Mouse (Mus musculus) testis, adult 2 months (tissue): ENCODE results near the gene Adamts13. TPM values are rescaled to one million over a fixed set of nuclear protein-coding genes. Genes with fewer than 3 reads are reported as not detected.

Source experiments
- H3K27ac ChIP-seq: fragments of 200-500 bp; 2 replicates; pipeline ENCODE4 v1.5.1; 2012; ENCODE audit warnings: low read depth, low read length; ENCODE audit not compliant: control insufficient read depth, insufficient read depth
- H3K27me3 ChIP-seq: fragments of 200-500 bp; 2 replicates; pipeline ENCODE4 v1.6.1; 2012; ENCODE audit warnings: mild to moderate bottlenecking, low read length, moderate library complexity; ENCODE audit not compliant: control insufficient read depth, insufficient read depth
- H3K36me3 ChIP-seq: fragments of 200-500 bp; 2 replicates; pipeline ENCODE4 v1.6.1; 2012; ENCODE audit warnings: mild to moderate bottlenecking, low read length; ENCODE audit not compliant: control insufficient read depth, insufficient read depth
- H3K4me1 ChIP-seq: fragments of 200-500 bp; 2 replicates; pipeline ENCODE4 v1.6.1; 2012; ENCODE audit warnings: low read length; ENCODE audit not compliant: control insufficient read depth, insufficient read depth
- H3K4me3 ChIP-seq: fragments of 200-500 bp; 2 replicates; pipeline ENCODE4 v1.5.1; 2012; ENCODE audit warnings: low read depth, mild to moderate bottlenecking, low read length, moderate library complexity, mixed read lengths; ENCODE audit not compliant: control insufficient read depth
- CTCF ChIP-seq: fragments of 200-500 bp; IDR thresholded peaks from 2 replicates; pipeline ENCODE4 v1.5.1; 2012; ENCODE audit warnings: low read depth, mild to moderate bottlenecking, inconsistent platforms, low read length, moderate library complexity; ENCODE audit not compliant: control insufficient read depth, insufficient read depth, insufficient replicate concordance
- POLR2A ChIP-seq: fragments of 200-500 bp; IDR thresholded peaks from 2 replicates; pipeline ENCODE4 v1.6.1; 2012; ENCODE audit warnings: low read depth, mild to moderate bottlenecking, inconsistent platforms, low read length, moderate library complexity; ENCODE audit not compliant: control insufficient read depth
- polyA plus RNA-seq: library from polyadenylated mRNA; depleted of rRNA; stranded (reverse); fragments of >200 nt; gene quantifications from 2 replicates; pipeline ENCODE4 v1.2.3, GENCODE M21; 2012

The Adamts13 gene
- polyA plus RNA-seq, 1 experiment: 0.02 TPM

DNA sequence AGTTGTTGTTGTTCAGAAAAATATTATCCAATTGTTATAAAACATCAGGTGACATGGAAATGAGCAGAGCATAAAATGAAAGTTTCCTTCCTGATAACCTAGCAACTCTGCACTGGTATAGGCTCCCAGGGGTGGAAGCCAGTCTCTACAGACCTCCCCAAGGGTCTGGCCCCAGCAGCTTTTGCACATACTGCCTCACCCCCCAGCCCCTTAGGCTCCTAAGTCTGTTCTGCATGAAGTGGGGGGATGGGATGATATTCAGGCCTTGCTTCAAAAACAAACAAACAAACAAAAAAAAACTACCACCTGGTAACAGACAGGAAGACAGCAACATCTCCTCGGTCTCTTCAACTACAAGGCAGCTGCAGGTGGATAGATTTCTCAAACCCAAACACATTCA is 7.1 kb downstream of the Adamts13 start:
- Histone ChIP-seq H3K36me3 (no peaks in the 10 kb centered on the region), H3K27ac (no peak overlapping the region), H3K4me1 (no peaks in the 10 kb centered on the region), H3K4me3 (peak overlapping the region; percentile 46), H3K27me3 (no peaks in the 10 kb centered on the region)
- TF ChIP-seq CTCF (no peak), POLR2A (no peak)

DNA sequence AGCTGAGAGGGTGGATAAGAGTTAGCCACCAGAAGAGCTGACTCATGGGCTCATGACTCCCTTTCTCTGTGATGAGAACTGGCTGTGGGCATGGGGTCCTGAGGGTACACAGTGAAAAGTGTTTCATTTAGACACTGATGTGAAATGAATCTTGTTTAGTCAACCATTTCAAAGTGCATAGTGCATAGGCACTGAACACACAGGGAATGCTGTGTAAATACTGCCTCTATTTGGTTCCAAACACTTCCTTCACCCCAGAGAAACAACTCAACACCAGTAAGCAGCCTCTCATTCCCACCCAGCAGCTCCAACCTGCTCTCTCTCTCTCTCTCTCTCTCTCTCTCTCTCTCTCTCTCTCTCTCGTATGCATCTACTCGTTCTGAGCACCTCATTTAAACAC is 11.0 kb downstream of the Adamts13 start:
- Histone ChIP-seq H3K4me3 (no peak overlapping the region), H3K36me3 (no peaks in the 10 kb centered on the region), H3K27ac (no peak overlapping the region), H3K27me3 (no peaks in the 10 kb centered on the region), H3K4me1 (no peaks in the 10 kb centered on the region)
- no peak for TF ChIP-seq POLR2A
- TF ChIP-seq CTCF: no peak

DNA sequence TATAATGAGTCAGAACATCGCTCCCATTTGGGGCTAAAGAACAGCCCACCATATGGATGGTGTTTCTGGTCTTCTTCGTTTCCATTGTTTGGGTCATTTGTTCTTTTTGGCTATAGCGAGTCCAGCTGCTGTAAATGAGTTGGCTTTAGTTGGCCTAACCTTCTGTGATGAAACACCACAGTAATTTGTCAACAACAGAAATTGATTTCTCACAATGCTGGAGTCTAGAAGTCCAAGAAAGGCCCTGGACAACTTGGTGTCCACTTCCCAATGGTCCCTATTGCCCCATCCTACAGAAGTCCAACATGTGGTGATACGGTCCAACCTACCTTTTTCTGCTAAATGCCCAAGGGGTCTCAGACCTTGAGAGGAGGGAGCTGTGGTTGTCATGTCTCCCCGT is 11.4 kb downstream of the Adamts13 start:
- no peak overlapping the region for H3K4me3 ChIP-seq
- H3K4me1 ChIP-seq: no peaks in the 10 kb centered on the region
- TF ChIP-seq CTCF (no peak), POLR2A (no peak)
- H3K36me3 ChIP-seq: no peaks in the 10 kb centered on the region
- no peaks in the 10 kb centered on the region for H3K27me3 ChIP-seq
- H3K27ac ChIP-seq: no peak overlapping the region

DNA sequence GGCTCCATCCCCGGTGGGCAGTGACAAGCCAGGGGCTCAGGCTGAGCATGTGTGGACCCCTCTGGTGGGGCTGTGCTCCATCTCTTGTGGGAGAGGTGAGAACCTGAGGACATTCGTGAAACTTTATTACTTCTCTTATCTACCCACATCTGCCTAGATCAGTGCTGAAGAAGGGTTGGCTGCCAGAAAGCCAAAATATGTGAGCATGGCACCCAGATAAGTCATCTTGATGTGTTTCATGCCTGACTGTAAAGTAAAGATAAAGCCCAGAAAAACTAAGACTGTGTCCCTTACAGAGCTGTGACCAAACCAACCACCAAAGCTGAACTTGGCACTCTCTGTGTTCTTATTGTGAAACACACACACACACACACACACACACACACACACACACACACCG is 20.7 kb downstream of the Adamts13 start:
- TF ChIP-seq CTCF (no peak), POLR2A (no peak)
- Histone ChIP-seq H3K27me3 (no peaks in the 10 kb centered on the region), H3K4me1 (no peaks in the 10 kb centered on the region), H3K27ac (no peak overlapping the region), H3K4me3 (no peak overlapping the region), H3K36me3 (no peaks in the 10 kb centered on the region)

DNA sequence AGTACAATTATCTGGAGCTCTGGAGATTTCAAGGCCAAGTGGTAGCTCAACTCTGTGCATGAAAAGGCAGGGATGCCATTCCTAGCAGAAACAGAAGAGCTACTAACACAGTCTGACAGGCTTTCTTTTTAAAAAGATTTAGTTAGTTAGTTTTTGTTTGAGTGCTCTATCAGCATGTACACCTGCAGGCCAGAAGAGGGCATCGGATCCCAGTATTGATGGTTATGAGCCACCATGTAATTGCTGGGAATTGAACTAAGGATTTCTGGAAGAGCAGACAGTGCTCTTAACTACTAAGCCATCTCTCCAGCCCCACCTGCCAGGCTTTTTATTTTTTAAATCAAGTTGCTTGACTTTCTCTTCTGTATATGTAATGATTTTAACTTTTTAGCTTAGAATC is 24.3 kb downstream of the Adamts13 start:
- Histone ChIP-seq H3K27ac (no peak overlapping the region), H3K4me3 (no peak overlapping the region), H3K4me1 (no peaks in the 10 kb centered on the region), H3K36me3 (no peaks in the 10 kb centered on the region), H3K27me3 (no peaks in the 10 kb centered on the region)
- TF ChIP-seq CTCF: no peak

DNA sequence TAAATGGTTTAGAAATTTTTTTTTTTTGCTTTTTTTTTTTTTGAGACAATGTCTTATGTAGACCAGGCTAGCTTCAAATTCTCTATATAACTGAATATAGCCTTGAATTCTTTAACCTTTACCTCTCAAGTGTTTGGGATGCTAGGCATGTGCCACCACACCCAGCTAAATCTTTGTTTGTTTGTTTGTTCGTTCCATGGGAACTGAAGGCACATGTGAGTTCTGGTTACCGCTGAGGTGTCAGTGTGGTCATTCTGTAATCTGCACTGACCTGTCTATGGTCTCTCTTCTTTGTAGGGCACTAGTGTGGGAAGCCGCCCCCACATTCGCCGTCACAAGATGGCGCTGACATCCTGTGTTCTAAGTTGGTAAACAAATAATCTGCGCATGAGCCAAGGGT is 24.8 kb downstream of the Adamts13 start:
- H3K27me3 ChIP-seq: no peaks in the 10 kb centered on the region
- H3K4me3 ChIP-seq: no peak overlapping the region
- TF ChIP-seq CTCF: no peak
- TF ChIP-seq POLR2A: no peak
- H3K27ac ChIP-seq: no peak overlapping the region
- no peaks in the 10 kb centered on the region for H3K36me3 ChIP-seq
- H3K4me1 ChIP-seq: no peaks in the 10 kb centered on the region

DNA sequence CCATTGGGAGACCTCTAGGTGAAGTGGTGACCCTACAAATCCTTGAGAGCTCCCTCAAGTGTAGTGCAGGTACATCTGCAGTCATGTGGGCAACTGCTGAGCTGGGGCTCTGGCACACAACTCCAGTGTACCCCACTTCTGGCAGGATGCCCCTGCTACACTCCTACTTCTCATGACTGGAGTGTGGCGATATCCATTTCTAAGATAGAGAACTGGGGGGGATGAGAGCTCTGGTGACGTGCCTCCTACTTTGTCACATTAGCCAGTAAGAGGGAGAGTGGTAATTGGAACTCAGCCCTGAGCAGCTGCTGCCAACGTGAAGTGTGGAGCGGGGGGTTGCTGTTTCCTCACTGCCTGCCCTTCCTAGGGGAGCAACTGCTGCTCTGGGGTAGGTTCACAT is 33.0 kb downstream of the Adamts13 start:
- Histone ChIP-seq H3K36me3 (no peaks in the 10 kb centered on the region), H3K4me1 (peaks cover 15% of the 10 kb centered on the region), H3K27me3 (no peaks in the 10 kb centered on the region), H3K4me3 (no peak overlapping the region), H3K27ac (no peak overlapping the region)
- TF ChIP-seq CTCF (no peak), POLR2A (no peak)

DNA sequence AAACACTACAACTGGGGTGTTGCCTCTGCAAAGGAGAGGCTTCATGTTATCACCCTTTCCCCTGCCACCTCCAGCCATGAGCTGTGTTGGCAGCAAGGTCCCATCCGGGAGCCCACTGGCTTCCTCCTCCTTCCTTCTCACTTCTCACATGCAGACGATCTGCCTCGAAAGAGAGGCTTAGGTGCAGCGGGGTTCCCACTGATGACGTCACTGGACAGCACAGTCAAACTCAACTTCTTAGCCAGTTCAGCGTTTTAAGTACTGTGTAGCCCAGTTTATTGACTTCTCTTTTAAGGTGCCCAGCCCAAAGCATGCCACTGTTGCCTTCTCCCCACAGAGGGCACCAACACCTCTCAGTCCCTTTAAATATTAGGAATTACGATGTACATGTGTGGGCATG is 34.5 kb downstream of the Adamts13 start:
- TF ChIP-seq CTCF (no peak), POLR2A (no peak)
- no peaks in the 10 kb centered on the region for H3K36me3 ChIP-seq

More for the DNA sequence above, 34.5 kb downstream of the Adamts13 start:
- Histone ChIP-seq H3K4me3 (no peak overlapping the region), H3K4me1 (peaks cover 15% of the 10 kb centered on the region), H3K27me3 (no peaks in the 10 kb centered on the region), H3K27ac (no peak overlapping the region)
